In genomic region chr14:94860191-94860590, GRCm38 (mm10) we compare ENCODE assay signal across 10 mouse cellular contexts.
"Had no signal": no experiment of that assay in that cellular context is flagged by ENCODE, and none has a peak within 500 bp of the region (broad histone marks: within the 10 kb centered on the region; RNA-seq: fewer than 3 reads in every experiment).

No protein-coding gene starts in this region.

- H3K27me3 ChIP-seq: limb, embryonic 13.5 days; midbrain, embryonic 13.5 days; stomach, embryonic 15.5 days had no signal

- H3K4me1 ChIP-seq: limb, embryonic 13.5 days; midbrain, embryonic 13.5 days; stomach, embryonic 15.5 days had no signal

- ATAC-seq: midbrain, embryonic 13.5 days had no signal

- H3K36me3 ChIP-seq: limb, embryonic 13.5 days; midbrain, embryonic 13.5 days; stomach, embryonic 15.5 days had no signal

- H3K9me3 ChIP-seq: limb, embryonic 13.5 days; midbrain, embryonic 13.5 days; stomach, embryonic 15.5 days had no signal

- H3K9ac ChIP-seq: limb, embryonic 13.5 days; liver, embryonic 14.5 days; midbrain, embryonic 13.5 days; stomach, embryonic 15.5 days had no signal

- H3K4me3 ChIP-seq: limb, embryonic 13.5 days; midbrain, embryonic 13.5 days; stomach, embryonic 15.5 days had no signal

- H3K27ac ChIP-seq: limb, embryonic 13.5 days; liver, embryonic 14.5 days; midbrain, embryonic 13.5 days; stomach, embryonic 15.5 days had no signal

- DNase-seq: kidney, postnatal 4 days; left cerebral cortex, postnatal 4 days; lung, adult 18-20 months; right cerebral cortex, postnatal 14 days; thymus, adult 2 months; thymus, postnatal 25 days had no signal

- H3K4me2 ChIP-seq: limb, embryonic 13.5 days; midbrain, embryonic 13.5 days; stomach, embryonic 15.5 days had no signal
